Mouse (Mus musculus): Measurements from ENCODE around the gene Map2k5. TPM values are rescaled to one million over a fixed set of nuclear protein-coding genes. Genes with fewer than 3 reads are reported as not detected.
A peak's percentile ranks its signal among the peaks of the same experiment; 100 is the strongest.

Gene Map2k5
- total RNA-seq, 2 experiments from 2014 or later, result 31.6 to 34.0 TPM

DNA sequence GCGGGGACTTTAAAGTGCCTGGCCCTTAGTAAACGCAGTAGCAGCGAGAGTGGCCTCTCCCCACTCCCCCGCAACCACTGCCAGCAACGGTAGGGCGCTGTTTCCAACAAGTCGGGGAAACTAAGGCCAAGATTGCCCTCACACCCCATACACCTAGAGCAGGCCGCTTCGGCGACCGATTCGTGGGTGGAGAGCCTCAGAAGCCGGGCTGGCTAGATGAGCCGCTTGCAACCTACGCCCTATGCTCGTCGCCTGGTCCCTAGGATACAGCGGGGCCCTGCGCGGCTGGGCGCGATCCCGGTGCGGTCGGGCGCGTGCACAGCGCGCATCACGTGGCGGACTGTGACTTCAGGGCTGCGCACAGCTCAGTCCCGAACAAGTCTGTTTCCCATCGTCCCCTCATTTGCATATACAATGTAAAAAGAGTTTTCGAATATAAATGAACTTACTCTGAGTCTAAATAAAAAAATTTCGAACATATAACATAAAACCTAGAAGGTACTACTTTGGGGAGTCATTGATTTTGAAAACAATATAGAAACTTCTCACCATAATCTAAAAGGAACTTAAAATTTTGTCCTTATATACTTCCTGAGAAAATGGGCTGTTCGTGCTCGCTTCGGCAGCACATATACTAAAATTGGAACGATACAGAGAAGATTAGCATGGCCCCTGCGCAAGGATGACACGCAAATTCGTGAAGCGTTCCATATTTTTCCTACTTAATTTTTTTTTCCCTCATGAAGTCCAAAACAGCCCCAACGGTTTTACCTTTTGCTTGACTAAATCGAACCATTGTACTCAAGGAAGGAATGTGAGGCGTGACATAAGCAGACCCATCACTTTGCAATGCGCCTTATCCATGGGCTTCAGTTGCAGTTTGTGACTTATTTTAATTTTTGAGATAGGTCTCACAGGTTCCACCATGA, 244.8 kb downstream of the Map2k5 start:
- DNase-seq (ENCODE audit: low spot score in 2 of 2), result peak; percentile 92 to 95

DNA sequence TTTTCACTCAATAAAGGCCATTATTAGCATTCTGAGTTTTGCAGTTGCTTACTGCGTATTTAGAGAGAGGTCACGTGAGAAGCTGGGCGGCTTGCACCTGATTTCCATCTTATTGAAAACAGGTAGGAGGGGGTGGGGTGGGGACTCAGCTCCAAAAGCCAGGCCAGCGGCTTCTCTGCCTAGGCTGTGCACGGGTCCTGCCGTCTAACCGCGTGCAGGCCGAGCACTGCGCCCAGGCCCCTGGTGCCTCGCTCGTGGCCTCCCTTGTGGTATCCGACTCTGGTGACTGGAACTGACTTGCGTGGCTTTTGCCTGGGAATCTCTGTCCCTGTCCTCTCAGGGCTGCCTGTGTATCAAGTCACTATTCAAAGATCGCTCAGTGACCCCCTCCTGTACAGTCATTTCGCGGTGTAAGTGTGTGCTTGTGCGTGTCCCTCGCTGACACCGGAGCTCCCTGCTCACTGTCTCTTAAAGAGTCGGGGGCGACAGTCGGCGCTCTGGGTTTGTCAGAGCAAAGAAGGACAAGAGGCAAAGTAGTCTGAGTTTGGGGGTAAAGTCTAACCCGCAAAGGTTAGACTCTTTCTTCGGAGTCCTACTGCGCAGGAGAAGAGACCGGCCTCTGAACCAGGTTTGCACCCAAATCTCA, 245.6 kb downstream of the Map2k5 start:
- DNase-seq (ENCODE audit: low spot score in 2 of 2), result peak; percentile 27 to 42

DNA sequence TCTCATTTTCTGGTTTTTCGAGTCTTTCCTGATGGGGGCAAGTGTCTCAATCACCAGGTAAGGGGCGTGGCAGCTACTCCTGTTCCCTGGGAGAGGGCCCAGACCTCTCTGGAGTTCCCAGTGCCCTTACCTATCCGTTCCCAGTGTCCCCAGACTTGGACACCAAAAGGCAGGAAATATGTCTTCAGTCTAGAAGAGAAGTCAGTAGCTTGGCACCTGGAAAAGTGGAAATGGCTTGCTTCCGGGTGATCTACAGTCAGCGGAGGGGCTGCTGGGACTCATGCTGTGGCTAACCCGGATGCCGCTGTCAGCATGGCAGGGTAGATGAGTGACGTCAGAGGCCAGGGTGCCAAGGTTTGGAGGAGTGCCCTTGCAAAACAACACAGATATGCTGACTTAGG, 248.1 kb downstream of the Map2k5 start:
- no peak for DNase-seq (ENCODE audit: low spot score in 2 of 2)

DNA sequence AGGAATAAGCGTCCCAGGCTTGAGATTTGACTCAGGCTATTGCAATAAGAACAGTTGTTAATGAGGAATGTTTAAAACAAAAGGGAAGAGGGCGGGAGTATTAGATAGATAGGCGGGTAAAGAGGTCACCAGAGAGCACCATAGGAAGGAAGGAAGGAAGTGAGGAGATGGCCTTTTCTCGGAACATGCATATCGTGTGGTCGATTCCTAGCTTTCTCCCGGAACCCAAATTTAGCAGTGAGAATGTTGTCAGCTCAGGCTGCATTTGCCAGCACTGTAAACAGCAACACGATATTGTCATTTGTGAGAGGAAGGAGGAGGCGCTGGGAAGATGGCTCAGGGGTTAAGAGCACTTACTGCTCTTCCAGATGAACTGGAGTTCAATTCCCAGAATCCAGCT, 253.2 kb downstream of the Map2k5 start:
- DNase-seq (ENCODE audit: low spot score in 2 of 2), result no peak

DNA sequence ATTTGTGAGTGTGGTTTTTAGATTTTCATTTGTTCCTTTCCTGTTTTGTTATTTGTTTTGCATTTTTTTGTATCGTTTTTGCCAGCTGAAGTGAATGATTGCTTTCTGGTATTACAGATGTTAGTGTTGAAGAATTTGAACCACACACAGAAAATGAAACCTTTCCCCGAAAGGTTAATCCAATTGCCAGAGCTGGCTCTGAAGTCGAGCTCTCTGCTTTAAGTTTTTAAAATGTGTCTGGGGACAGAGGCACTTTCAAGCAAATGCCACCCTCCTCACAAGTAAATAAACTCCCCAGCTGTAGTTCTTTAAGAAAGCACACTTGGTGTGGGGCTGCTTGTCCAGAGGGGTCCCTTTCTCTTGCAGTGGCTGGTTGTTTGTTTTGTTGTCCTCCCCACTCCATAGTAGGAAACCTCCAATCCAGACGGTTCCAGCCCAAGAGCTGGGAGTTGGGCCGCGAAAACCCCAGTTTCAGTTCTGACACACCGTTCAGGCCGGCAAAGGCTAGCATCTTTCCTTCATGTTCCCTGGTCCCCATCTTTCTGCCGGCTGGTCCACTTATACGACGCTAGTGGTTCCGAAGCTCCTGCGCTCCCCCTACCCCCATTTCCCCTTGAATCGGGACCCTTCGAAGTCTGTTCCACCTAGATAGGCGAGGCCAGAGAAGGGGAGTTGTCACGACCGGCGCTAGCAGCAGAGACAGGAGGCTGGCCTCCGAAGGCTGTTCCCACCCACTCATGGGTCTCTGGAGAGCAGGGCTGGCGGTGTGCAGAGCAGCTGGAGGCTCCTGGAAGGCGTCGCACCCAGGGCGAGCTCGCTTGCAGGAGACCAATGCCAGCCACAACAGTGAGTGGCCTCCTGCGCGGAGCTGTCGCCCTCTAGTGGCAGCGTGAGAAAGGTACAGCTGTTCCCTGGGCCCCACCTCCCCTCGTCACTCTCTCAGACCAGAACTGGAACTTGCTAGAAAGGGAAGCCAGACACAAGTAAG, 254.0 kb downstream of the Map2k5 start:
- peak; percentile 89 to 91 for DNase-seq (ENCODE audit: low spot score in 2 of 2)

DNA sequence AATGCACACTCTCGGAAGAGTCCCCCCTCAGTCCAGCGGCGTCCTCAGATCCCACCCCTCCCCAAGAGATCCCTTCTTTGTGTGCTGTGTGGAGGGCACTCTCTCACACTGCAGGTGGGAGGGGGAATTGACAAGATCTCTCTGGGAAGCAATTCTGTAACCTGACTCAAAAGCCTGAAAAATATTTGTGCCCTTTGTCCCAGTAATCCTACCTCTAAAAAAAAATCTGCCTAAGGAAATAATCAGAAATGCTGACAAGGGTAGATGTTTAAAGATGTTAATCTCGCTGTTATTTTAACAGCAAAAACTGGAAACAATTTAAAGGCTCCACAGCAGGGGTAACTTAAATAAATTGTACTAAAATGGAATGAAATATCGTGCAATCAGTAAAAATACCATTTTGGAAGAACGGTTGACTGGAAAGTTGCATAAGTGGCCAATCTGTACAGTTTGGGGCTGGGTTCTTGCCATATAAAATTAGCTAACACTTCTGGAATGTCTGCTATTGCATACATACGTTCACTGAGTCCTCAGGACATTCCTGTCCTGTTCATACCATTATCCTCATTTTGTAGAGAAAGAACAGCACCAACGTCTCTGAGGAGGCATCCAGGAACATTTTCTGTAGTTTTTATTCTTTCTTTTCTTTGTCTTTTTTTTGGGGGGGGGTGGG, 255.4 kb downstream of the Map2k5 start:
- no peak for DNase-seq (ENCODE audit: low spot score in 2 of 2)

DNA sequence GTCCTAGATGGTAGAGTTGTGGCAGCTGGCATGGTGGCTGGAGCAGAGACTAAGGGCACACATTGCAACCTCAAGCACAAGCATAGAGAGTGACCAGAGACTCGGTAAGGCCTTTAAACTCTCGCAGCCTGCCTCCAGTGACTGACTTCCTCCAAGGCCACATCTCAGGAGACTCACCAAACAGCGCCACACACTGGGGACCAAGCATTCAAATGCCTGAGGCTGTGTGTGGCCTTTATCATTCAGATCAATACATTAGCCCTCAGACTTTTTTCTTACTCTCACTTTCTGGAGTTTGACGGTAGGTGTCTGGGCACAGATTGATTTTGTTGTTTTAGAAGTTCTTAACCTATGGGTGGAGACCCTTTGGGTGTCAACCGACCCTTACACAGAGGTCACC, 259.3 kb downstream of the Map2k5 start:
- DNase-seq (ENCODE audit: low spot score in 2 of 2), result no peak

Other genes starting within 250 kb of the Map2k5 start
- gene Skor1, start 228.9 kb downstream of the Map2k5 start, total RNA-seq (2021), result under 1 TPM; 0.23 TPM
- gene 2300009A05Rik, start 21.3 kb upstream of the Map2k5 start, total RNA-seq (2021), result 10 to 100 TPM; 22.6 to 24.2 TPM
- gene Iqch, start 224.6 kb upstream of the Map2k5 start, total RNA-seq (2021), result not detected
- gene Aagab, start 224.8 kb upstream of the Map2k5 start, total RNA-seq (2021), result 10 to 100 TPM; 45.0 to 48.9 TPM